Mouse (Mus musculus): ENCODE results near the gene Vnn3. TPM values are rescaled to one million over a fixed set of nuclear protein-coding genes. Genes with fewer than 3 reads are reported as not detected.

Gene Vnn3
- polyA plus RNA-seq, 1 experiment from 2014 or later, result not detected

GRCm38 (mm10) chr10:23901119-23901518, 49.9 kb downstream of the Vnn3 start:
- Histone ChIP-seq H3K4me2 (no peak overlapping the region), H3K4me3 (no peak overlapping the region), H3K9ac (no peak overlapping the region), H3K27me3 (no peaks in the 10 kb centered on the region), H3K27ac (no peak overlapping the region), H3K36me3 (ENCODE audit: poor library complexity, severe bottlenecking) (no peaks in the 10 kb centered on the region), H3K9me3 (replicated peaks) (no peaks in the 10 kb centered on the region), H3K4me1 (0 out of 2 replicates have a peak, but pooled peaks cover 8% of the 10 kb centered on the region)
- ATAC-seq, result 0 out of 2 replicates have a peak, but pooled peaks have one; percentile 65
- 17% methylated on average over 3 of the region's 3 CpGs for WGBS

- Histone ChIP-seq H3K27me3 (no peaks in the 10 kb centered on the region), H3K36me3 (ENCODE audit: poor library complexity, severe bottlenecking) (no peaks in the 10 kb centered on the region), H3K4me3 (no peak overlapping the region), H3K9me3 (replicated peaks) (no peaks in the 10 kb centered on the region), H3K9ac (no peak overlapping the region), H3K4me2 (no peak overlapping the region), H3K4me1 (0 out of 2 replicates have a peak, but pooled peaks cover 8% of the 10 kb centered on the region), H3K27ac (no peak overlapping the region)
- WGBS, result 93% methylated on average over 1 of the region's 1 CpGs
- no peak for ATAC-seq
Measured at GRCm38 (mm10) chr10:23905661-23906060, 54.4 kb downstream of the Vnn3 start.

Other genes with a start within 250 kb of the Vnn3 start
- 142 and 148 TPM in 2 replicates for gene Rps12, start 64.2 kb upstream of the Vnn3 start, polyA plus RNA-seq (2015; fragmentation: Nextera tagmentation; extraction: Ambion mirVana)
- gene Slc18b1, start 54.5 kb upstream of the Vnn3 start, polyA plus RNA-seq (2015; fragmentation: Nextera tagmentation; extraction: Ambion mirVana), result 15.9 and 16.7 TPM in 2 replicates
- gene Vnn1, start 43.2 kb downstream of the Vnn3 start, polyA plus RNA-seq (2015; fragmentation: Nextera tagmentation; extraction: Ambion mirVana), result 0.14 TPM in 1 of 2 replicates, not detected in the other
- gene Taar1, start 68.9 kb downstream of the Vnn3 start, polyA plus RNA-seq (2015; fragmentation: Nextera tagmentation; extraction: Ambion mirVana), result not detected in 2 replicates
- gene Taar2, start 87.1 kb downstream of the Vnn3 start, polyA plus RNA-seq (2015; fragmentation: Nextera tagmentation; extraction: Ambion mirVana), result not detected in 2 replicates
- not detected in 2 replicates for gene Taar3, start 98.1 kb downstream of the Vnn3 start, polyA plus RNA-seq (2015; fragmentation: Nextera tagmentation; extraction: Ambion mirVana)
- gene Taar4, start 109.0 kb downstream of the Vnn3 start, polyA plus RNA-seq (2015; fragmentation: Nextera tagmentation; extraction: Ambion mirVana), result not detected in 2 replicates
- gene Taar5, start 119.2 kb downstream of the Vnn3 start, polyA plus RNA-seq (2015; fragmentation: Nextera tagmentation; extraction: Ambion mirVana), result not detected in 2 replicates
- not detected in 2 replicates for gene Taar6, start 134.2 kb downstream of the Vnn3 start, polyA plus RNA-seq (2015; fragmentation: Nextera tagmentation; extraction: Ambion mirVana)
- gene Taar7a, start 142.0 kb downstream of the Vnn3 start, polyA plus RNA-seq (2015; fragmentation: Nextera tagmentation; extraction: Ambion mirVana), result not detected in 2 replicates
- gene Taar7b, start 148.5 kb downstream of the Vnn3 start, polyA plus RNA-seq (2015; fragmentation: Nextera tagmentation; extraction: Ambion mirVana), result not detected in 2 replicates
- not detected in 2 replicates for gene Taar7d, start 175.8 kb downstream of the Vnn3 start, polyA plus RNA-seq (2015; fragmentation: Nextera tagmentation; extraction: Ambion mirVana)
- gene Taar7e, start 186.2 kb downstream of the Vnn3 start, polyA plus RNA-seq (2015; fragmentation: Nextera tagmentation; extraction: Ambion mirVana), result not detected in 2 replicates
- gene Taar7f, start 198.0 kb downstream of the Vnn3 start, polyA plus RNA-seq (2015; fragmentation: Nextera tagmentation; extraction: Ambion mirVana), result not detected in 2 replicates
- not detected in 2 replicates for gene Taar8a, start 225.0 kb downstream of the Vnn3 start, polyA plus RNA-seq (2015; fragmentation: Nextera tagmentation; extraction: Ambion mirVana)
- gene Taar8b, start 240.8 kb downstream of the Vnn3 start, polyA plus RNA-seq (2015; fragmentation: Nextera tagmentation; extraction: Ambion mirVana), result not detected in 2 replicates